Mouse (Mus musculus): ENCODE measurements around the gene Alg3. TPM values are rescaled to one million over a fixed set of nuclear protein-coding genes. Genes with fewer than 3 reads are reported as not detected.

The Alg3 gene
- polyA plus RNA-seq (2012; rRNA removed), result 16.5 and 18.6 TPM in 2 replicates

DNA sequence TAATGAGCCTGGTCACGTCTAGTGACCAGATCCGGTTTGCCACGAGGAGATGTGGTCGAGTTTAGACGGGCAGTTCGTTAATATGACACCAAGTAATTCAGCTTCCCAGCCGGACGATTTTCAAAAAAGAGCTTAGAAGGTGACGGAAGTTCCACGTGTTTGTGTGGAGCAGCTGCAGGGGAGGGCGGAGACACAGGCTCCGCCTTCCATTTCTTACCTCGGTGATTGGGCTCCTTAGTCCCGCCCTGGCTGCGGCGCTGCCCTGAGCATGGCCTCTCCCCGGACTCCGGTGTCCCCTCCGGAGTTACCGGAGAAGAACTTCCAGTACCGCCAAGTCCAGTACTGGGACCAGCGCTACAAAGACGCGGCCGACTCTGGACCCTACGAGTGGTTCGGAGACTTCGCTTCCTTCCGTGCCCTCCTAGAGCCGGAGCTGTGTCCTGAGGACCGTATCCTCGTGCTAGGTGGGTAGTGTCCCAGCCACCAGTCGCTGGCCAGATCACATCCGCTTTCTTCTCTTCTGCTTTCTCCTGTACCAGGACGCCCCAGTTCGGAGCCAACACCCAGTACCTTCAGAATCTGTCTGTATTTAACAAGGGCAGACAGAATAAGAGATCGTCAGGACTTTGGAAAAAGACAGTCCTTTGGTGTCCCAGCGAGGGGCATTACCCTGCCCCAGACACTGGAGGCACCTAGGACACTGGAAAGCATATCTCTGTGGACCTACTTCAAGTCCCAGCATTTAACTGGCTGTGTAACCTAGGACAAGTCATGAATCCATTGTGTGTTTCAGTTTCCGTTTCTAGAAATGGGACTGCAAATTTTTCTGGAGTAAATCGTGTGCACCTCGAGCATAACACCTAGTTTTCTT is at the start of gene Alg3, which contains the start of the genes Eef1akmt4 and Gm49333:
Gene Alg3, minus strand, starts transcription at position 379 of the 871 bp plus-strand sequence.
Gene Eef1akmt4, plus strand, starts transcription at position 237 of the 871 bp plus-strand sequence.
Gene Gm49333, plus strand, starts transcription at position 254 of the 871 bp plus-strand sequence.

GRCm38 (mm10) chr16:20651076-20651946 is 39.8 kb upstream of the Alg3 start, which contains the start of gene Psmd2:
TSS of gene Psmd2 (plus strand) at chr16:20651652.

DNA sequence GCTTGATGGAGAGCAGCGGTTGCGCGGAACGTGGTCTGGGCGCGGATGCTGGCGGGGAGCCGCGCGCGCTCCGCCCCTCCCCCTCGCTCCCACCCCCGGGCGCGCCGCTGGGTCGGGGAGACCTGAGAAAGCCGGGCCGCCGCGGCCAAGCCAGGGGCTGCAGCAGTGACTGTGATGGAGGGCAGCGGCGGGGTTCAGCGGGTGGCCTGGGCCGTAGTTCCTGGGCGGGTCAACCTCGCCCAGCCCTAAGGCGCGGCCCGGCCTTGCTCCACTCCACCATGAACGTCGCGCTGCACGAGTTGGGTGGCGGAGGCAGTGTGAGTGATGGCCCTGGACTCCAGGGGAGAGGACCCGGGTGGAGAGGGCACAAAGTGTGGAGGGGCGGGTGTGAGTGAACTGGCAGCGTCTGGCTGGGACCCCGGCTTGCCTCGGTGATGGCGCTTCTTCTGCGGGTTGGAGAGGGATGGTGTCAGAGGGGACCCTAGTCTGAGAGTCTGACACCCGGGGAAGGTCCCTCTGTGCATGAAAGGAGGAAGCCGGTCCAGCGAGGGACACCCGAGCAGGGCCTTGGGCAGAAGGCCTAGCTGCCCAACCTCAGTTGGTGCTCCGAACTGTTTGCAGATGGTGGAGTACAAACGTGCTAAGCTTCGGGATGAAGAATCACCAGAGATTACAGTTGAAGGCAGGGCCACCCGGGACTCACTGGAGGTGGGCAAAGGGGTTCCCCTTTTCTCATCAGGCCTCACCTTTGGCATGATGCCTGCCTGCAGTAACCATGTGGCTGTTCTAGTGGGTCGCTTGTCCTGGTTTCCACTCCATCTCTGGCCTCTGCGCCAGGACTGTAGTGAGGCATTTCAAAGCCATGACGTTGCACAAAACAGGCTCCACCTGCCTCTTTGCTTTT is 18.4 kb upstream of the Alg3 start, which contains the start of gene Ece2:
Gene Ece2, plus strand, starts transcription at position 98 of the 904 bp plus-strand sequence.

DNA sequence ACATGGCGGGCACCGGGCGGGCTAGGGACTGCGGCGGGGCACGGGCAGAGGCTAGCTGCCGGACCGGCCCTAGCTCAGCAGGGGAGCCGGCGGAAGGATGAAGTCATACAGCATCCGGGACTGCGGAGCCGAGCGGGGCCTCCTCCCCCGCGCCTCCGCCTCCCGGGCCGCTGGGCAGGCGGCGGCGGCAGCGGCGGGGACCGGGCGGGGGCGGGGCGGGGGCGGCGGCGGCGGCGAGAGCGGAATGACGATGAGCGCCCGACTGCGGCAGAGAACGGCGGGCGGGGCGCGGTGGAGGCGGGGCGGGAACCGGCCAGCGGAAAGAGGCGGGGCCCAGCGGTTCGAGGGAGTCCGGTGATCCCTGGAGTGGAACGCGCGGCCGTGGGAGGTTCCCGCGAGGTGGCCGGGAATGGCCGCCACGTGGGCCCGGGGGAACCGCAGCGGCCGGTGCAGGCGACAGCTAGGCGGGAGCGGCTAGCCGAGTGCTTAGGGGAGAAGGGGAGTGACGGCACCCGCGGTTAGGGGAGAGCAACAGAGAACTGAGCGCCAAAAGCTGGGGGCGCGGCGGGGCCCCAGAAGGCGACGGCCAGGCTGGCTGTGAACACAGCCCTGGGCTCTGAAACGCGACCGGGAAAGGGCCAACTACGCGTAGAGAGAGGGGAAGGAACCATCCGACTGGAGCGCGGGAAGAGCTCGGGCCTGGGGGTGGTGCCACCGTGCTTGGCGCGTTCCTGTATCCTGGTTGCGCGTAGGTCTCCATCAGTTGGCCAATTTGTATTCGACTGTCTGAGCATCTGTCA is 9.9 kb upstream of the Alg3 start, which contains the start of gene Camk2n2:
Gene Camk2n2, minus strand, starts transcription at position 97 of the 800 bp plus-strand sequence.

DNA sequence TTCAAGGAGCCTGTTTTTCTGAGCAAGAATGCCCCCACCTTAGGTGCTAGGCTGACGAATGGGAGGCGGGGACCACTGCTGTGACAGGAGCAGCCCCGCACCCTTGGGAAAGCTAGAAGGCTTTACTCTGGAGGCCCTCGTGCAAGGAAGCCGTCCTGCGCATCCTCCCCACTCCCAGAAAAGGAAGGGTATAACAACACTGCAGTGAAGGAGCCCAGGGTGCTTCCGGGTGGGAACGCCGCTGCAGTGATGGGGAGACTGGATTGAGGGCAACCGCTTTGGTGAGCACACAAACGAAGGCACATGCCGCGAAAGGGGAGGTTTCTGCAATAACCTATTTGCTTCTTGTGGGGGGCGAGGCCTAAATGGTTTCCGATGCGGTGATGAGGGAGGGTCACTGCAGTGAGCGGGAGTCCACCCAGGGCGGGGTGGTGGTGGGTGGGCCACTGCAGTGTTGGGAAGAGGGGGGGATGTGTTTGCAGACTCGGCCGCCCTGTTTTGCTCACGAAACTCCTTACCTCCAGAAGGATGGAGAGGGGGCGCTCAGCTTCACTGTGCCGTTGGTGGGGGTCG is 22.1 kb downstream of the Alg3 start, which contains the start of gene Vwa5b2:
Gene Vwa5b2, plus strand, starts transcription at position 106 of the 573 bp plus-strand sequence.

Other genes with a start within 250 kb of the Alg3 start
- 314 and 317 TPM in 2 replicates for gene Abcc5, start 185.3 kb downstream of the Alg3 start, polyA plus RNA-seq (2012; rRNA removed)
- gene Eif2b5, start 112.9 kb downstream of the Alg3 start, polyA plus RNA-seq (2012; rRNA removed), result 53.5 and 54.5 TPM in 2 replicates
- gene Dvl3, start 94.8 kb downstream of the Alg3 start, polyA plus RNA-seq (2012; rRNA removed), result 46.6 and 54.8 TPM in 2 replicates
- gene Ap2m1, start 76.3 kb downstream of the Alg3 start, polyA plus RNA-seq (2012; rRNA removed), result 1,387 and 1,451 TPM in 2 replicates
- gene Abcf3, start 63.2 kb downstream of the Alg3 start, polyA plus RNA-seq (2012; rRNA removed), result 70.8 and 74.8 TPM in 2 replicates
- gene Vwa5b2, start 22.3 kb downstream of the Alg3 start, polyA plus RNA-seq (2012; rRNA removed), result 54.7 and 55.0 TPM in 2 replicates
- 6.6 and 7.1 TPM in 2 replicates for gene Eef1akmt4, start 142 bp downstream of the Alg3 start, polyA plus RNA-seq (2012; rRNA removed)
- not detected in 2 replicates for gene Gm49333, start 125 bp downstream of the Alg3 start, polyA plus RNA-seq (2012; rRNA removed)
- 120 and 138 TPM in 2 replicates for gene Camk2n2, start 9.6 kb upstream of the Alg3 start, polyA plus RNA-seq (2012; rRNA removed)
- gene Ece2, start 18.1 kb upstream of the Alg3 start, polyA plus RNA-seq (2012; rRNA removed), result 35.4 and 35.7 TPM in 2 replicates
- gene Psmd2, start 39.9 kb upstream of the Alg3 start, polyA plus RNA-seq (2012; rRNA removed), result 232 and 236 TPM in 2 replicates
- 202 and 210 TPM in 2 replicates for gene Eif4g1, start 56.6 kb upstream of the Alg3 start, polyA plus RNA-seq (2012; rRNA removed)
- gene Fam131a, start 81.5 kb upstream of the Alg3 start, polyA plus RNA-seq (2012; rRNA removed), result 85.0 and 85.2 TPM in 2 replicates
- gene Polr2h, start 105.9 kb upstream of the Alg3 start, polyA plus RNA-seq (2012; rRNA removed), result 67.6 and 70.6 TPM in 2 replicates
- gene Clcn2, start 106.0 kb upstream of the Alg3 start, polyA plus RNA-seq (2012; rRNA removed), result 70.5 and 74.5 TPM in 2 replicates
- 24.4 and 26.3 TPM in 2 replicates for gene Chrd, start 121.4 kb upstream of the Alg3 start, polyA plus RNA-seq (2012; rRNA removed)
- gene Thpo, start 122.8 kb upstream of the Alg3 start, polyA plus RNA-seq (2012; rRNA removed), result 4.2 and 4.4 TPM in 2 replicates